Mouse (Mus musculus) forebrain, embryonic 12.5 days (tissue): ENCODE data around the gene Ddrgk1. TPM values are rescaled to one million over a fixed set of nuclear protein-coding genes. Genes with fewer than 3 reads are reported as not detected.

Source experiments
- ATAC-seq: fragments of 200-750 bp; cut with Nextera tagmentation; 2 replicates; pipeline ENCODE4 v1.8.0; 2017; ENCODE audit warnings: moderate TSS enrichment; ENCODE audit not compliant: low FRiP score
- H3K27ac ChIP-seq: fragments of 300-500 bp; sonication (generic); 2 replicates; pipeline ENCODE4 v1.5.1; 2016; ENCODE audit warnings: mild to moderate bottlenecking
- H3K27me3 ChIP-seq: fragments of 300-500 bp; sonication (generic); 2 replicates; pipeline ENCODE4 v1.6.1; 2016; ENCODE audit warnings: mild to moderate bottlenecking
- H3K36me3 ChIP-seq: fragments of 300-500 bp; sonication (generic); replicated peaks from 2 replicates; pipeline ENCODE4 v1.6.1; 2016; ENCODE audit warnings: mild to moderate bottlenecking
- H3K4me1 ChIP-seq: fragments of 300-500 bp; sonication (generic); 2 replicates; pipeline ENCODE4 v1.6.1; 2016
- H3K4me2 ChIP-seq: fragments of 300-500 bp; sonication (generic); 2 replicates; pipeline ENCODE4 v1.6.1; 2016; ENCODE audit warnings: mild to moderate bottlenecking, moderate library complexity
- H3K4me3 ChIP-seq: fragments of 300-500 bp; sonication (generic); replicated peaks from 2 replicates; pipeline ENCODE4 v1.5.1; 2016; ENCODE audit warnings: mild to moderate bottlenecking
- H3K9ac ChIP-seq: fragments of 300-500 bp; sonication (generic); 2 replicates; pipeline ENCODE4 v1.6.1; 2016; ENCODE audit warnings: mild to moderate bottlenecking
- H3K9me3 ChIP-seq: fragments of 300-500 bp; sonication (generic); 2 replicates; pipeline ENCODE4 v1.6.1; 2016
- WGBS: fragments of 180-500 bp; shearing (Covaris S2); methylation state at CpG from one replicate; pipeline ENCODE4 v1.1.7; 2016; 5-methylcytosine and 5-hydroxymethylcytosine counted together
- polyA plus RNA-seq: library from polyadenylated mRNA; unstranded; fragments of >200 nt; fragmentation: Nextera tagmentation; extraction: Ambion mirVana; gene quantifications from 2 replicates; pipeline ENCODE4 v1.2.1, GENCODE M21; 2016

Ddrgk1 gene
- polyA plus RNA-seq, 1 experiment from 2014 or later, result 49.7 TPM

DNA sequence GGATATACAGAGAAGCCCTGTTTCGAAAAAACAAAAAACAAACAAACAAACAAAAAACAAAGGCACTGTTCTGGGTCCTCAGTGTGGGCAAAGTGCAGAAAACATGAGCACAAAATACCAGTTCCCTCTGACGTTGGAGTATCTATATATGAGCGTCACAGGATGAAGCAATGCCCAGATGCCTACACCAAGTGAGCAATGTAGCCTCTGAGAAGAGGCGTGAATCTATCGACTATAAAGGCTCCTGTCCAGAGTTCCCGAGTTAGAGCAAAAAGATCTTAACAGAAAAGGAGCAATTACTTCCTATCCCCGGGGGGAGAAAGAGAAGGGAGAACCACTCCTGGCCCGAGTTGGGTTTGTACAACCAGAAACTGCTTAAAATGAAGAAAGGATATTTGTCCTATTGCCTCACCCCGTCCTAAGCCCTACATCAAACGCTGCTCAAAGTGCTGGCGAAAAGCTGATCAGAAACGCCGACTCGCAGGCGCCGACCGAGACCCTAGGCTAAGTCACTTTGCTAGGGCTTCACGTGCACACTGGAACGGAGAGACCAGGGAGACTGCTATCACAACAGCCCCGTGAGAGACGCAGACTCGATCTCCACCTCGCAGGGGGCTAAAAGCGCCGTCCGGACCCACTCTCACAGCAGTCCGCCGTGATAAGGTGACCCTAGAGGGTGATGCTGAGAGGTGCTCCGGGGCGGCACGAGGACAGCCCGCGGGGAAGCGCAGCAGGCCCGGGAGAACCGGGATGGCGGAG, 35.2 kb downstream of the Ddrgk1 start:
- no peaks in the 10 kb centered on the region for H3K9me3 ChIP-seq
- peak overlapping the region; percentile 81 for H3K9ac ChIP-seq
- H3K27ac ChIP-seq, result peak overlapping the region; percentile 57
- peaks cover 15% of the 10 kb centered on the region for H3K27me3 ChIP-seq
- peaks cover 20% of the 10 kb centered on the region for H3K36me3 ChIP-seq
- peak overlapping the region; percentile 89 for H3K4me3 ChIP-seq
- H3K4me2 ChIP-seq, result peak overlapping the region; percentile 75
- 2% methylated on average over 37 of the region's 37 CpGs for WGBS
- ATAC-seq, result no peak
- H3K4me1 ChIP-seq, result peaks cover 29% of the 10 kb centered on the region

DNA sequence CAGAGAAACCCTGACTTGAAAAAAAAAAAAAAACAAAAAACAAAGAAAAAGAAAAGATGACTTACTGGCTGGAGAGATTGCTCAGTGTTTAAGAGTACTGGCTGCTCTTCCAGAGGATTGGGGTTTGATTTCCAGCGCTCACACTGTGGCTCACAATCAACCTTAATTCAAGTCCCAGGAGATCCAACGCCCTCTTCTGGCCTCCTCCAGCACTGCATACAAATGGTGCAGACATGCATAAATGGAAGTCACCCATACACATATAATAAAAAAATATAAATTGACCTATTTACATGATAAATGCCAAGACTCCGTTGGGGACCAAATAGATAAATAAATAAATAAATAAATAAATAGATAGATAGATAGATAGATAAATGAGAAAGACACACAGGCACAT, 36.0 kb downstream of the Ddrgk1 start:
- Histone ChIP-seq H3K4me2 (peak overlapping the region; percentile 75), H3K4me1 (peaks cover 21% of the 10 kb centered on the region), H3K36me3 (peaks cover 24% of the 10 kb centered on the region), H3K9ac (no peak overlapping the region), H3K4me3 (peak overlapping the region; percentile 89), H3K9me3 (no peaks in the 10 kb centered on the region), H3K27me3 (peaks cover 6% of the 10 kb centered on the region; the same call in 1 of the 2 replicates), H3K27ac (no peak overlapping the region)
- ATAC-seq, result no peak
- 58% methylated on average over 3 of the region's 3 CpGs for WGBS

DNA sequence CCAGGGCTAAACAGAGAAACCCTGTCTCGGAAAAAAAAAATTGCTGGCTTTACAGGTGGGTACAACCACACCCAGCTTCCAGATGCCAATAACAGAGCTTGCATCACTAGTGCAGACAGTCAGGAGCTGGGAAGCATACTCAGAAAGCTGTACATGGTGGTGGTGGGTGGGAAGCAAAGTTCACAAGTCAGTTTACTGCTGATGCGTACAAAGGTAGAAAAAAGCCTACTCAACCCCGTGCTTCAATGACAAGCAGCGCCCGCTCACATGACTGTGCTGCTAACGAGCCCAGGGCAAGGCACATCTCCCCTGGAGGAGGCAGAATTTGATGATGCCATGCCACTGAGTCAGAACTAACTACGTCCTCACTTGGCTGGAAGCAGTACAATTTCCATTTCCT, 45.5 kb downstream of the Ddrgk1 start:
- peaks cover 60% of the 10 kb centered on the region for H3K36me3 ChIP-seq
- H3K4me3 ChIP-seq, result no peak overlapping the region
- H3K4me1 ChIP-seq, result no peaks in the 10 kb centered on the region
- no peaks in the 10 kb centered on the region for H3K27me3 ChIP-seq
- H3K27ac ChIP-seq, result no peak overlapping the region
- no peak overlapping the region for H3K4me2 ChIP-seq
- ATAC-seq, result no peak
- H3K9me3 ChIP-seq, result no peaks in the 10 kb centered on the region
- 92% methylated on average over 7 of the region's 7 CpGs for WGBS
- no peak overlapping the region for H3K9ac ChIP-seq

DNA sequence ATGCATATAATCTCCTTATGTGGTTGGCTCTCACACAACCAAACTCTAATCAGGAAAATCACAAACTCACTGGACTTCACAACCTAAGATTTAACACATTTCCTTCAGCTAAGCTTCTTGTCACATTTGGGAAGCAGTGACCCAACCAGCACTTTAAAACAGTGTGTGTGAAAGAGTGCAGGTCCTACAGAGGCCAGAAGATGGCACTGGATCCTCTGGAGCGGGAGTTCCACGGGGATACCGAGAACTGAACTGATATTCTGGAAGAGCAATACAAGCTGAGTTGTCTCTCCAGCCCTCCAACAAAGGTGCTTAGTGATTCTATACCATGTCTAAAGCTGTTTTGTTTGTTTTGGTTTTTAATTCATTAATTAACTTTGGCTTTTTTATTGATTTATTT, 51.4 kb downstream of the Ddrgk1 start:
- WGBS, result 57% methylated on average over 3 of the region's 3 CpGs
- H3K9me3 ChIP-seq, result no peaks in the 10 kb centered on the region
- peaks cover 29% of the 10 kb centered on the region for H3K36me3 ChIP-seq
- no peaks in the 10 kb centered on the region for H3K4me1 ChIP-seq
- H3K27ac ChIP-seq, result no peak overlapping the region
- no peaks in the 10 kb centered on the region for H3K27me3 ChIP-seq
- H3K4me3 ChIP-seq, result no peak overlapping the region
- H3K9ac ChIP-seq, result no peak overlapping the region
- ATAC-seq, result no peak
- H3K4me2 ChIP-seq, result no peak overlapping the region

Other genes with a start within 250 kb of the Ddrgk1 start
- gene Vps16, start 240.3 kb downstream of the Ddrgk1 start, polyA plus RNA-seq, result 133 and 137 TPM in 2 replicates
- 10.9 TPM in 2 replicates for gene Pced1a, start 240.0 kb downstream of the Ddrgk1 start, polyA plus RNA-seq
- 130 and 138 TPM in 2 replicates for gene Ptpra, start 214.4 kb downstream of the Ddrgk1 start, polyA plus RNA-seq
- 67.0 and 70.9 TPM in 2 replicates for gene Mrps26, start 100.9 kb downstream of the Ddrgk1 start, polyA plus RNA-seq
- gene Oxt, start 88.5 kb downstream of the Ddrgk1 start, polyA plus RNA-seq, result not detected in 2 replicates
- gene Avp, start 82.1 kb downstream of the Ddrgk1 start, polyA plus RNA-seq, result not detected in 2 replicates
- 16.8 and 19.3 TPM in 2 replicates for gene Fastkd5, start 34.6 kb downstream of the Ddrgk1 start, polyA plus RNA-seq
- 13.1 and 16.9 TPM in 2 replicates for gene Ubox5, start 34.6 kb downstream of the Ddrgk1 start, polyA plus RNA-seq
- 7.2 and 7.4 TPM in 2 replicates for gene Lzts3, start 21.9 kb downstream of the Ddrgk1 start, polyA plus RNA-seq
- gene Itpa, start 3.0 kb upstream of the Ddrgk1 start, polyA plus RNA-seq, result 145 and 147 TPM in 2 replicates
- gene Slc4a11, start 32.9 kb upstream of the Ddrgk1 start, polyA plus RNA-seq, result 0.82 and 1.1 TPM in 2 replicates
- 78.6 and 79.5 TPM in 2 replicates for gene 4930402H24Rik, start 241.7 kb upstream of the Ddrgk1 start, polyA plus RNA-seq
- gene Atrn, start 241.8 kb upstream of the Ddrgk1 start, polyA plus RNA-seq, result 11.8 and 11.9 TPM in 2 replicates